Mouse (Mus musculus): ENCODE measurements around the gene Hmcn2. TPM values are rescaled to one million over a fixed set of nuclear protein-coding genes. Genes with fewer than 3 reads are reported as not detected.

The Hmcn2 gene
- polyA plus RNA-seq, 1 experiment from 2014 or later: not detected

DNA sequence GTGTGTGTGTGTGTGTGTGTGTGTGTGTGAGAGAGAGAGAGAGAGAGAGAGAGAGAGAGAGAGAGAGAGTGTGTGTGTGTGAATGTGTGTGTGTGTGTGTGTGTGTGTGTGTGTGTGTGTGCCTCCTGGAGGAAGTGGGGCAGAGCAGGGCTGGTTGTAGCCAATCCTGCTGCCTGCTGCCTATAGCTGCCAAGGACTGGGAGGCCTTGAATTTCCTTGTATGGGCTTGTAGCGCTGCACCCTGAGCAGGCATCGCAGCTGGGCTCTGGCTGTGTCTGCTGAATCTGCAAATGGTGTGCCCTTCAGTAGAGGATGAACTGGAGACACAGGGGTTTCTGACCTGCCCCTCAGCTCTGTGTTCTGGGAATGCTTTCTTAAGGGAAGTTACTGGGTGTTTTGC is 3.9 kb downstream of the Hmcn2 start:
- no peak overlapping the region for H3K27ac ChIP-seq (ENCODE audit: low read depth, low read length)
- ATAC-seq (ENCODE audit: low FRiP score): no peak

DNA sequence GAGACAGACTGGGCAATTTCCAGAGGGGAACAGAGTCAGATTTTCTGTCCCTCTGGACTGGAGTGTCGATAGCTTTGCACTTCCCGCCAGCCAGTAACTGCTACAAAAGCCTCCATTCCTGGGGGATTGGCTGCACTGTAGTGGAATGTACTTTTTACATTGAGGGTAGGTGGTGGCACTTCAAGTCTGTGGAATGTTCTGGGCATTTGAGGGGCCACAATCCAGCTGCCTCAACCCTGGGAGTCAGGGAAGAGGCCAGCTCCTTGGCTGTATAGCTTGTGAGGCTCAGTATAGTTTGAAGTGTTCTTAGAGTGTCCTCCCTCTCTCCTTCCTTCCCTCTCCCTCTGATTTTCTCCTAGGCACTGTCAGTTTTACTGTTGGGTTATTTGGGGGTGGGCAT is 5.0 kb downstream of the Hmcn2 start:
- ATAC-seq (ENCODE audit: low FRiP score) (no peak), DNase-seq (ENCODE audit: low spot score) (no peak)
- no peaks in the 10 kb centered on the region for H3K9me3 ChIP-seq (ENCODE audit: control insufficient read depth, low read length)
- no peak overlapping the region for H3K4me2 ChIP-seq (replicated peaks; ENCODE audit: low read depth, low read length)
- no peak overlapping the region for H3K4me3 ChIP-seq (ENCODE audit: low read depth, low read length)
- peaks cover 4% of the 10 kb centered on the region; the same call in 1 of the 2 replicates for H3K4me1 ChIP-seq (replicated peaks; ENCODE audit: control insufficient read depth, insufficient read depth, low read length)
- no peak overlapping the region for H3K27ac ChIP-seq (ENCODE audit: low read depth, low read length)
- no peaks in the 10 kb centered on the region for H3K36me3 ChIP-seq (ENCODE audit: control insufficient read depth, insufficient read depth, low read length)
- no peak overlapping the region for H3K9ac ChIP-seq (ENCODE audit: low read depth, low read length)
- WGBS: 68% methylated on average over 2 of the region's 2 CpGs
- H3K27me3 ChIP-seq (ENCODE audit: control insufficient read depth, insufficient read depth, low read length): peaks cover 28% of the 10 kb centered on the region

More for the DNA sequence above, 3.9 kb downstream of the Hmcn2 start:
- WGBS: 6% methylated on average over 2 of the region's 2 CpGs
- H3K9me3 ChIP-seq (ENCODE audit: control insufficient read depth, low read length): no peaks in the 10 kb centered on the region
- no peak overlapping the region for H3K4me3 ChIP-seq (ENCODE audit: low read depth, low read length)
- H3K4me2 ChIP-seq (replicated peaks; ENCODE audit: low read depth, low read length): no peak overlapping the region
- DNase-seq (ENCODE audit: low spot score): no peak
- H3K9ac ChIP-seq (ENCODE audit: low read depth, low read length): no peak overlapping the region
- peaks cover 38% of the 10 kb centered on the region for H3K27me3 ChIP-seq (ENCODE audit: control insufficient read depth, insufficient read depth, low read length)
- H3K36me3 ChIP-seq (ENCODE audit: control insufficient read depth, insufficient read depth, low read length): no peaks in the 10 kb centered on the region
- peaks cover 4% of the 10 kb centered on the region; the same call in 1 of the 2 replicates for H3K4me1 ChIP-seq (replicated peaks; ENCODE audit: control insufficient read depth, insufficient read depth, low read length)

DNA sequence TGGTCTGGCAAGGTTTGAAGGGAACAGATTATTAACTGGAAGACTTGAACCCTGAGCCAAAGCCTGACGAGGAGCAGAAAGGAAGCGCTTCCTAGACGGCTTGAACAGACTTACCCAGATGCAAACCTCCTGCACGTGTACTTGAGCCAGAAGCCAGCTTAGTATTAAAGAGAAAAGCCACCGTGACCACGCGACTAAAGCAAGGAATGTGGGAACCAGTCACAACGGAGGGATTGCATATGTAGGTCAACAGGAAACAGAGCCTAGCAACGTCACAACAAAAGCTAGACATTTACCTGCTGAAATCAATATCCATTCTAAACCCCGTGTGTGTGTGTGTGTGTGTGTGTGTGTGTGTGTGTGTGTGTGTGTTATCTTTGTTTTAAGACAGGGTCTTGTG is 13.0 kb downstream of the Hmcn2 start:
- H3K27ac ChIP-seq (ENCODE audit: low read depth, low read length): no peak overlapping the region
- H3K4me3 ChIP-seq (ENCODE audit: low read depth, low read length): no peak overlapping the region
- H3K36me3 ChIP-seq (ENCODE audit: control insufficient read depth, insufficient read depth, low read length): no peaks in the 10 kb centered on the region
- H3K4me2 ChIP-seq (replicated peaks; ENCODE audit: low read depth, low read length): no peak overlapping the region
- no peaks in the 10 kb centered on the region for H3K4me1 ChIP-seq (replicated peaks; ENCODE audit: control insufficient read depth, insufficient read depth, low read length)
- no peaks in the 10 kb centered on the region for H3K27me3 ChIP-seq (ENCODE audit: control insufficient read depth, insufficient read depth, low read length)
- 40% methylated on average over 10 of the region's 10 CpGs for WGBS
- ATAC-seq (ENCODE audit: low FRiP score) (no peak), DNase-seq (ENCODE audit: low spot score) (no peak)
- no peaks in the 10 kb centered on the region for H3K9me3 ChIP-seq (ENCODE audit: control insufficient read depth, low read length)
- H3K9ac ChIP-seq (ENCODE audit: low read depth, low read length): no peak overlapping the region

DNA sequence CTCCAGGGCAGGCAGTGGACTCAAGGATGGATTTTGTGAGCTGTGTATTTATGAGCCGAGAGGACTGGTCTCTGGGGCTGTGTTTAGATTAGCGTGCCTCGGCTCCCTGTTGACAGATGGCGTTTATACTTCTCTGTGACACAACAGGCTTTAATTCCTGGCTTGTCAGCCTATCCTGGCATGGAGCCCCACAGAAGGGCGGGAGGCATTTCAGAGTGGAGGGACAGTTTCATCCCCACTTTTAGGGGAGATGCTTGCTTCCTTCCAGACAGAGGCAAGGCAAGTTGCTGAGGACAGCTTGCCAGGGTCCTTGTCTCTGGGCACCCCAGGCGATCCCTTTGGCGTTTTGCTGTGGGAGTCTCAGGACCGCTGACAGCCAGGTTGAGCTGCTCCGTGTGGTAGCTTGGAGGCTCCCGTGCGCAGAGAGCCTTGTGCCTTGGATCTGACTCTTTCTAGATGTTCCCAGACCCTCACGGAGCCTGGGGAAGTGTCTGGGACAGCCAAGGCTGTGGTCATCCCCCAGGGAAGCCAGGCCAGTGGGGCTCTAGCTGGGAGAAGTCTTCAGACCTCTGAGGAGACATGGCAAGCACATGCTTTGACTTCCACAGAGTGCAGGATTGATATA is 23.6 kb downstream of the Hmcn2 start:
- no peak overlapping the region for H3K4me2 ChIP-seq (replicated peaks; ENCODE audit: low read depth, low read length)
- DNase-seq (ENCODE audit: low spot score) (no peak), ATAC-seq (ENCODE audit: low FRiP score) (no peak)
- no peak overlapping the region for H3K9ac ChIP-seq (ENCODE audit: low read depth, low read length)
- no peak overlapping the region for H3K4me3 ChIP-seq (ENCODE audit: low read depth, low read length)
- H3K27ac ChIP-seq (ENCODE audit: low read depth, low read length): no peak overlapping the region
- no peaks in the 10 kb centered on the region for H3K4me1 ChIP-seq (replicated peaks; ENCODE audit: control insufficient read depth, insufficient read depth, low read length)
- no peaks in the 10 kb centered on the region for H3K36me3 ChIP-seq (ENCODE audit: control insufficient read depth, insufficient read depth, low read length)
- no peaks in the 10 kb centered on the region for H3K9me3 ChIP-seq (ENCODE audit: control insufficient read depth, low read length)
- 66% methylated on average over 12 of the region's 12 CpGs for WGBS
- no peaks in the 10 kb centered on the region for H3K27me3 ChIP-seq (ENCODE audit: control insufficient read depth, insufficient read depth, low read length)

DNA sequence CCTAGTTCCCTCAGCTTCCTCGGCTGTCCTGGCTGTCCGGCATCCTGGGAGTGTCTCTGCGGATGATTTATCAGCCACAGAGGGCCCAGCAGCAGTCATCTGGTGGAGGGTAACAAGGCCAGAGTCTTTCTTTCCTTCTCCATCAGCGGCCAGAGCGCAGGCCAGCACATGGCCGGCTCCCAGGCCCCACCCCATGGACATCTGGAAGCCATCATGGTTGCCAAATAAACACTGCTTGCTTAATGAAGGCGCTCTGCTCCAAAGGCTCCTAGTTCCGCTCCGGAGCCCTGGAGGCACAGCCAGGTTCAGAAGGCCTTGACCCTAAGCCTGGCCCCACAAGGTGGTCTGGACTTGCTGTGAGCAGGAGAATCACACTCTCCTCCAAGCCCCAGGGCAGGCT is 25.6 kb downstream of the Hmcn2 start:
- Histone ChIP-seq H3K4me2 (replicated peaks; ENCODE audit: low read depth, low read length) (no peak overlapping the region), H3K27me3 (ENCODE audit: control insufficient read depth, insufficient read depth, low read length) (no peaks in the 10 kb centered on the region), H3K9me3 (ENCODE audit: control insufficient read depth, low read length) (no peaks in the 10 kb centered on the region), H3K27ac (ENCODE audit: low read depth, low read length) (no peak overlapping the region), H3K36me3 (ENCODE audit: control insufficient read depth, insufficient read depth, low read length) (no peaks in the 10 kb centered on the region), H3K4me1 (replicated peaks; ENCODE audit: control insufficient read depth, insufficient read depth, low read length) (no peaks in the 10 kb centered on the region), H3K4me3 (ENCODE audit: low read depth, low read length) (no peak overlapping the region), H3K9ac (ENCODE audit: low read depth, low read length) (no peak overlapping the region)
- no peak for ATAC-seq (ENCODE audit: low FRiP score)
- DNase-seq (ENCODE audit: low spot score): peak; percentile 28
- WGBS: 65% methylated on average over 9 of the region's 9 CpGs

DNA sequence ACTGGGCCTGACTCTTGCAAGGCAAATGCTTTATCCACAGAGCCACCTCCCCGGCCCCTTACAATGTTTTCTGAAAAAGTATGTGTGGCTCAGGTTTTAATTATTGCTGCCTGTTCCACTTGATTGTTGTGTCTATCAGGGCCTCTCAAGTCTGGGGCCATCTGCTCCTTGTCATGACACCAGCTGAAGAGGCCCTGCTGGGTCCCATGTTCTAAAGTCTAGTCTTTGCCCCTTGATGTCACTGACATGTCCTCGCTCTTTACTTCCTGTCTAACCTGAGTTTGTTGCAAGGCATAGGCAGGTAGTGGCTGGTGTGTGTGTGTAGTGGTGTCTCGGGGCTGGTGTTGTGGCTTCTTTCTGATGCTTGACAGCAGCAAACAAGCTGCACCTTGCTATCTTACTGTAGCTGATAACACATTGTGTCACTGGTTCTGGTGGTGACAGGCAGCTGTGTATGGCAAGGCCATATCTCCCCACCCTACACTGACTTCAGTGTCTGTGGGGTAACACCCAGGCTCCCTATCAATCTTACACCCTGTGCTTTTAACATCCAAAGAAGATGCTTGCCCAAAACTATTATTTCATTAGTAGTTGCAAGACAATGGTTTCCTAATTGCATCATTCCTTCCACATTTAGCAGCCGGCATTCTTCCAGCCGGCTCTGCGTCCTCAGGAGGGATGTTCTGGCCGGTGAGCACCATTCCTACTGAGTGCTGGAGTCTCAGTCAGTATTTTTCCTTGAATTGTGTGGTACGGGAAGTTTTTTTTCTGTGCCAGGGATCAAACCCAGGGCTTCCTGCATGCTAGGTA is 27.7 kb downstream of the Hmcn2 start:
- 81% methylated on average over 8 of the region's 8 CpGs for WGBS
- Histone ChIP-seq H3K4me3 (ENCODE audit: low read depth, low read length) (no peak overlapping the region), H3K36me3 (ENCODE audit: control insufficient read depth, insufficient read depth, low read length) (no peaks in the 10 kb centered on the region), H3K4me1 (replicated peaks; ENCODE audit: control insufficient read depth, insufficient read depth, low read length) (no peaks in the 10 kb centered on the region), H3K9ac (ENCODE audit: low read depth, low read length) (no peak overlapping the region), H3K4me2 (replicated peaks; ENCODE audit: low read depth, low read length) (no peak overlapping the region), H3K27me3 (ENCODE audit: control insufficient read depth, insufficient read depth, low read length) (no peaks in the 10 kb centered on the region), H3K9me3 (ENCODE audit: control insufficient read depth, low read length) (no peaks in the 10 kb centered on the region), H3K27ac (ENCODE audit: low read depth, low read length) (no peak overlapping the region)
- ATAC-seq (ENCODE audit: low FRiP score) (no peak), DNase-seq (ENCODE audit: low spot score) (no peak)

DNA sequence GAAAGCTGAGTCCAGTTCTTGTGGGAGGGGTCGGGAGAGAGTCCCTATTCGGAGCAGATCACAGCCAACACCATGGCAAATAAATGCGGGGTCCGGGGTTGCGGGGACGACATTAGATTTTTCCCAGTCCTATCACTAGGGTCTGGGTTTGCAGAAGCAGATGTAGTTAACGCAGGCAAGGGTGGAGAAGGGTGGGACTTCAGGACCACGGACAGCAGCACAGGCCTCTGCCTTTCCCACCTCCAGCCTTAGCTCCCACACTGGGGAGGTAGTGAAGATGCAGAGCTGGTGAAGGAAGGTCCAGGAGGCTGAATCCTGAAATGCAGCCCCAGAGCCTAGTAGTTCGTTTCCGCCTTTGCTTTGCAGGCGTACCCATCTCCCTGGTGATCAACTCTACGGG is 31.9 kb downstream of the Hmcn2 start:
- ATAC-seq (ENCODE audit: low FRiP score) (no peak), DNase-seq (ENCODE audit: low spot score) (peak; percentile 73)
- Histone ChIP-seq H3K36me3 (ENCODE audit: control insufficient read depth, insufficient read depth, low read length) (no peaks in the 10 kb centered on the region), H3K27me3 (ENCODE audit: control insufficient read depth, insufficient read depth, low read length) (no peaks in the 10 kb centered on the region), H3K4me2 (replicated peaks; ENCODE audit: low read depth, low read length) (no peak overlapping the region), H3K9ac (ENCODE audit: low read depth, low read length) (no peak overlapping the region), H3K9me3 (ENCODE audit: control insufficient read depth, low read length) (no peaks in the 10 kb centered on the region), H3K27ac (ENCODE audit: low read depth, low read length) (no peak overlapping the region), H3K4me3 (ENCODE audit: low read depth, low read length) (no peak overlapping the region), H3K4me1 (replicated peaks; ENCODE audit: control insufficient read depth, insufficient read depth, low read length) (no peaks in the 10 kb centered on the region)
- 42% methylated on average over 12 of the region's 12 CpGs for WGBS

DNA sequence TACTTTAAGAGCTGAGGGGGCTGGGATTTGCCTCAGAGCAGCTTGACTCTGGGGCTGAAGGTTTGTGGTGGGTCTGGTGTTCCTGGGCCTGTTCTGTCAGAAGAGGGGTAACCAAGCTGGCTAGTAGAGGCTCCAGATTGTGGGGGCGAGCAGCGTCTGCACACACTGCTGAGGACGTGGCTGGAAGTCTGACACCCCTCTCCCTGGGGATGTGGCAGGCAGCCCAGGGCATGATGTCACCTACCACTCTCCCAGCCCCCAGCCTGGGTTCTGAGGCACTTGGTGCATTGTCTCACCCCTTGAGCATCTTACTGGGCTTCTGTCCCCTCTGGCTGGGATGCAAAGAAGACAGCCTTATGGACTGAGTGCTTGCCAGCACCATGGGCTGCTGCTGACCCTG is 34.2 kb downstream of the Hmcn2 start:
- ATAC-seq (ENCODE audit: low FRiP score) (no peak), DNase-seq (ENCODE audit: low spot score) (no peak)
- H3K9ac ChIP-seq (ENCODE audit: low read depth, low read length): no peak overlapping the region
- no peak overlapping the region for H3K4me3 ChIP-seq (ENCODE audit: low read depth, low read length)
- no peak overlapping the region for H3K4me2 ChIP-seq (replicated peaks; ENCODE audit: low read depth, low read length)
- H3K27ac ChIP-seq (ENCODE audit: low read depth, low read length): no peak overlapping the region
- WGBS: 60% methylated on average over 3 of the region's 3 CpGs
- no peaks in the 10 kb centered on the region for H3K27me3 ChIP-seq (ENCODE audit: control insufficient read depth, insufficient read depth, low read length)
- no peaks in the 10 kb centered on the region for H3K4me1 ChIP-seq (replicated peaks; ENCODE audit: control insufficient read depth, insufficient read depth, low read length)
- H3K9me3 ChIP-seq (ENCODE audit: control insufficient read depth, low read length): no peaks in the 10 kb centered on the region
- no peaks in the 10 kb centered on the region for H3K36me3 ChIP-seq (ENCODE audit: control insufficient read depth, insufficient read depth, low read length)

DNA sequence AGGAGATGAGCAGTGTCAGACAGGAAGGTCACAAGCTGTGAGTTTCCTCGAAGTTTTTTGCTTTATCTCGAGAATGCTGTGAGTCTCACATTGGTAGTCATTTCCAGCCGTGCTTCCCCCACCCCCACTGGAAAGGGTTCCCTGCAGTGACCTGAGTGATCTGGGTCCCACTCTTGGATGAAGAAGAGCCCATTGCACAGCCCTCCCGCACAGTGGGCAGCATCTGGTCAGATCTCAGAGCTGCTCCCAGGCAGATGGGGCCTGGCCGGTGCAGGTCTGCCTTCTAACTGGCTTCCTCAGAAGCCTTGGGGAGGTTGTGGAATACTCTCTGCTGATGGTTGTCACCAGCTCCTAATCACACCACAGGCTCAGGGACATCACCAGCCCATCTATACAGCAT is 34.6 kb downstream of the Hmcn2 start:
- Histone ChIP-seq H3K4me2 (replicated peaks; ENCODE audit: low read depth, low read length) (no peak overlapping the region), H3K27me3 (ENCODE audit: control insufficient read depth, insufficient read depth, low read length) (no peaks in the 10 kb centered on the region), H3K9me3 (ENCODE audit: control insufficient read depth, low read length) (no peaks in the 10 kb centered on the region), H3K4me3 (ENCODE audit: low read depth, low read length) (no peak overlapping the region), H3K4me1 (replicated peaks; ENCODE audit: control insufficient read depth, insufficient read depth, low read length) (no peaks in the 10 kb centered on the region), H3K36me3 (ENCODE audit: control insufficient read depth, insufficient read depth, low read length) (no peaks in the 10 kb centered on the region), H3K27ac (ENCODE audit: low read depth, low read length) (no peak overlapping the region), H3K9ac (ENCODE audit: low read depth, low read length) (no peak overlapping the region)
- WGBS: 66% methylated on average over 5 of the region's 5 CpGs
- ATAC-seq (ENCODE audit: low FRiP score) (no peak), DNase-seq (ENCODE audit: low spot score) (no peak)

All from hindbrain, embryonic 11.5 days (tissue).